Mouse (Mus musculus) E14TG2a.4 (cell line): ENCODE data around the gene 4930564D02Rik.

Experiments used
- H3K27me3 ChIP-seq: 2 replicates; pipeline ENCODE4 v1.6.1; 2014; ENCODE audit warnings: low read length, control low read depth; ENCODE audit not compliant: insufficient read depth
- H3K36me3 ChIP-seq: 2 replicates; pipeline ENCODE4 v1.6.1; 2014; ENCODE audit warnings: low read length, control low read depth; ENCODE audit not compliant: insufficient read depth
- H3K4me1 ChIP-seq: replicated peaks from 2 replicates; pipeline ENCODE4 v1.6.1; 2014; ENCODE audit warnings: low read depth, low read length, control low read depth
- H3K4me3 ChIP-seq: replicated peaks from 2 replicates; pipeline ENCODE4 v1.5.1; 2014; ENCODE audit warnings: mild to moderate bottlenecking, low read length
- H3K9me3 ChIP-seq: 2 replicates; pipeline ENCODE4 v1.6.1; 2014; ENCODE audit warnings: low read length, control low read depth
- CTCF ChIP-seq: conservative IDR thresholded peaks from 2 replicates; pipeline ENCODE4 v1.5.1; 2014; ENCODE audit warnings: low read length
- NANOG ChIP-seq: IDR thresholded peaks from 2 replicates; pipeline ENCODE4 v1.6.1; 2014; ENCODE audit warnings: borderline replicate concordance, low read length, mixed read lengths
- POU5F1 ChIP-seq: IDR thresholded peaks from 2 replicates; pipeline ENCODE4 v1.6.1; 2014; ENCODE audit warnings: low read length, borderline replicate concordance

Gene 4930564D02Rik

DNA sequence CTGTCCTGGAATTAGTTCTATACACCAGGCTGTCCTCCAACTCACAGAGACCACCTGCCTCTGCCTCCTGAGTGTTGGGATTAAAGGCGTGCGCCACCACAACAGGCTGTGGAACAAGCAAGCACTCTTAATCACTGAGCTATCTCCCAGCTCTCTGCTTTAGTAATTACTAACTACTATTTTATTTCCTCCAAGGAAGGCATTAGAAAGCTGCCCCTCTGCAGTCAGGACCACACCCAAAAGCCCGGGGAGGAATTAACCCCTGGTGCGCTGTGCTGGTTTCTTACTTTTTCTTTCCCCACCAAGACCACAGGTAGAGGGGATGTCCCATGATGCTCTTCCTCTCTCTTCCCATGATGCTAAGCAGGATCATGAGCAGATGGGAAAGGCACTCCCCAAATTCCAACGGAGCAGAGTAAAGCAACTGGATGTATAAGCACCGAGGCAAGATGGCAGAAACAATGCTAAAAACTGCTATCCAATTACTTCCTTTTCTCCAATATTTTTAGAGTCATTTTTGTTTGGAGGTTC is 29.3 kb upstream of the 4930564D02Rik start:
- Histone ChIP-seq H3K9me3 (no peaks in the 10 kb centered on the region), H3K4me1 (peaks cover 55% of the 10 kb centered on the region), H3K4me3 (peak overlapping the region; percentile 10; the same call in 1 of the 2 replicates), H3K27me3 (no peaks in the 10 kb centered on the region), H3K36me3 (peaks cover 56% of the 10 kb centered on the region)
- TF ChIP-seq POU5F1 (no peak), CTCF (no peak), NANOG (no peak)

DNA sequence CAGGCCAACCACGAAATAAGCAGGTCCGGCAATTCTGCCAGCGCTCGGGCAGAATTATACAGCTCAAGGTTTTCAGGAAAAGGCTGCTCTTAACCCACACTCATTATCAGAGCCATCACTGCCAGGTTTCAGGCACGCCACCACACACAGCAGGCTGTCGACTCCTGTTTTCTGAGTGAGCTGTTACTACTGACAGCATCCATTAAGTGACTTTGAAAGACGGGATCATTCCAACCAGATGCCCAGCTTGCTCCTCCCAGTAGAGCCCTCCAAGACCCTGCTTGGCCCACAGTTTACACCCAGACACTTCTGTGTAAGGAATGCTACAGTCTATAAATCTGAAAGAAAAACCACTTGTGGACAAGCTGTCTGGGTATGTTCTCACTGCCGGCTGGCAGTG is 26.6 kb upstream of the 4930564D02Rik start:
- peaks cover 76% of the 10 kb centered on the region for H3K4me1 ChIP-seq
- TF ChIP-seq POU5F1 (no peak), CTCF (no peak), NANOG (no peak)
- H3K4me3 ChIP-seq: no peak overlapping the region
- peaks cover 30% of the 10 kb centered on the region for H3K36me3 ChIP-seq
- no peaks in the 10 kb centered on the region for H3K9me3 ChIP-seq
- H3K27me3 ChIP-seq: no peaks in the 10 kb centered on the region

DNA sequence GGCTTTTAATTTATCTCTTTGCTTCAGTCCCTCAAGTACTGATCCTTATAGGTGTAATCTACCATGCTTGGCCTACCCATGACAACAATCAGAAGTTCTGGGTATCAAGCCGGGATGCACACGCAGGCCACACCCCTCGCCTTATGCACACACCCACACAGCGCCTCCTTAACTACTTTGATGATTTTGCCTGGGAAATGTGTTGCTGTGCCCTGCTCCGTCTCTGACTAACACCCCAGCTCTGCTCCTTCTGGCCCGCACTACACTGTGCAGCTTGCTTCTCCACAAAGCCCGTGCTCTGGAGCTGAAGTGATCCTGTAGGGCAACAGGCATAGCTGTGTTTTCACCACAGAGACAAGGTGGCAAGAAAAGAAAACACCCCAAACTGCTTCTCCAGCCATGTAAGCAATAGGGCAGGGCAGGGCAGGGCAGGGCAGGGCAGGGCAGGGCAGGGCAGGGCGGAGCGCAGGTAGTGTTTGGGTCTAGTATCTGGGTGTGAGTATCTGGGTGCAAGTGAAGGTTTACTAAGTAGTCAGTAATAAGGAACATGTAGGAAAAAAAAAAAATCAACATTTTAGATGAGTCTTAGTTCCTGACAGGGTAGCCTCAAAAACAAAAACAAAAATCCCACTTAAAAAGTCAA is 25.5 kb upstream of the 4930564D02Rik start:
- H3K4me3 ChIP-seq: 0 out of 2 replicates have a peak overlapping the region, but pooled peaks have one; percentile 11
- no peaks in the 10 kb centered on the region for H3K9me3 ChIP-seq
- no peak for TF ChIP-seq NANOG
- TF ChIP-seq POU5F1: no peak
- TF ChIP-seq CTCF: no peak
- peaks cover 82% of the 10 kb centered on the region for H3K4me1 ChIP-seq
- no peaks in the 10 kb centered on the region for H3K27me3 ChIP-seq
- peaks cover 18% of the 10 kb centered on the region for H3K36me3 ChIP-seq

DNA sequence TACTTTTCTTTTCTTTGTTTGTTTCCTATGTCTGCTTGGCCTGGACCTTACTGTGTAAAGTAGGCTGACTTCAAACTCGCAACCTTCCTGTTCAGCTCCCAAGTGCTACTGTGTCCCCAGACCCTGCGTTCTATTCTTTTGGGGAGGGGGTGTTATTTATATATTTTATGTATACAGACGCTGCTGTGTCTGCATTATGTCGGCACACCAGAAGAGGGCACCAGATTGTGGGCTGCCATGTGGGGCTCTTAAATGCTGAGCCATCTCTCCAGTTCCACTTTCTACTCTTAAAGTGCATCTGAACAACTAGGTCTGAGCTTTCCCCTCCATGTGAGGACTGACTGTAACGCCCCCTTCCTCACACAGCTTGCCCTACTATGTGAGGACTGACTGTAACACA is 22.9 kb upstream of the 4930564D02Rik start:
- Histone ChIP-seq H3K36me3 (peaks cover 8% of the 10 kb centered on the region; the same call in 1 of the 2 replicates), H3K4me3 (no peak overlapping the region), H3K4me1 (peaks cover 63% of the 10 kb centered on the region), H3K9me3 (no peaks in the 10 kb centered on the region), H3K27me3 (no peaks in the 10 kb centered on the region)
- TF ChIP-seq NANOG (no peak), CTCF (0 out of 2 replicates have a peak, but pooled peaks have one; percentile 15)

DNA sequence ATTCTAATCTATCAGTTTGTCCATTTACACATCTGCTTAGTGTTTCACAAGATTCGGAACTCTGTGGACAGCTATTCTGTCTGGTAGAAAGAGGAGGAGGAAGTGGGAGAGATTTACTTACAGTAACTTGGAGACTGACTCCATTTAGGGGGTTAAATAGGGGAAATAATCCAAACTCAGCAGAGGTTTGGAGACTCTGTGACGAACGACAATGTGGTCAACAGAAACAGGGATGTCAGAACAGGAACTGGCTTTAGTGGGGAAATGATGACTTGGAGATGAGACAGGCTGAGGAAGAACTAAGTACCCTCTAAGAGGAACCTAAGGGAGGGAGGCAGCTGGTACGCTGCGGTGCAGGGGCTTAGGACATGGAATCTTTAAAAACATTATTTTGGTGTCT is 19.8 kb upstream of the 4930564D02Rik start:
- Histone ChIP-seq H3K36me3 (peaks cover 5% of the 10 kb centered on the region; the same call in 1 of the 2 replicates), H3K9me3 (no peaks in the 10 kb centered on the region), H3K27me3 (no peaks in the 10 kb centered on the region), H3K4me1 (peaks cover 57% of the 10 kb centered on the region), H3K4me3 (no peak overlapping the region)
- TF ChIP-seq NANOG (no peak), POU5F1 (no peak), CTCF (no peak)

DNA sequence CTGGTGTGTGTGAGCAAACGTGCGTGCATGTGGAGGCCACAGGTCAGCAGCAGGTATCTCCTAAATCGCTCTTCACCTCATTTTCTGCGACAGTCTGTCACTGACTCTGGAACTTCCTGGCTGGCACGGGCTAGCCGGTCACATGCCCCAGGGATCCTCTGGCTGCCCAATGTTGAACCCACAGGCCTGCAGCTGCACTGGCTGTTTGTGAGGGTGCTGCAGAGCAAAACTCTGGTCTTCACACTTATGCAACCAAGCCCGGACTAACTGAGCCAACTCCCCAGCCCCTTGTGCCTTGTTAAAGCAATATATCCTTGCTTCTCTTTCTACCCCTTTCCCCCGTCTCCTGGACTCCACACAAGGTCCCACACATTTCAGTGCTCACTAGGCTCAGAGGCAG is 19.0 kb upstream of the 4930564D02Rik start:
- Histone ChIP-seq H3K4me1 (peaks cover 54% of the 10 kb centered on the region), H3K9me3 (no peaks in the 10 kb centered on the region), H3K27me3 (no peaks in the 10 kb centered on the region), H3K36me3 (peaks cover 5% of the 10 kb centered on the region; the same call in 1 of the 2 replicates), H3K4me3 (no peak overlapping the region)
- TF ChIP-seq NANOG (no peak), POU5F1 (no peak), CTCF (no peak)

DNA sequence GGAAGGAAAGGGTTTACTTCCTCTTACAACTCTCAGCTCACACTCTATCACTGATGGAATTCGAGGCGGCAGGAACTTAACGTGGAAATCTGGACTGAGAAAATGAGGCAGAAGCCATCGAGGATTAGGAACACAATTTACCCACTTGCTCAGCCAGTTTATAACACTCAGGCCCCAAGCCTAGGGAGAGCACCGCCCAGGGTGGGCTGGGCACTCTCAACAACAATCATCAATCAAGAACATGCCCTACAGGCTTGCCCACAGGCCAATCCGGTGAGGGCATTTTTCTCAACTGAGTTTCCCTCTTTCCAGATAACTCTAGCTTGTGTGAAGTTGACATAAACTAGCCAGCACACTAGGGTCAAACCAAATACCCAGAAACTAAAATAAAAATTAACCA is 16.8 kb upstream of the 4930564D02Rik start:
- Histone ChIP-seq H3K4me1 (peaks cover 51% of the 10 kb centered on the region), H3K4me3 (no peak overlapping the region), H3K36me3 (peaks cover 5% of the 10 kb centered on the region; the same call in 1 of the 2 replicates), H3K27me3 (no peaks in the 10 kb centered on the region), H3K9me3 (no peaks in the 10 kb centered on the region)
- TF ChIP-seq NANOG: no peak
- no peak for TF ChIP-seq CTCF
- no peak for TF ChIP-seq POU5F1

DNA sequence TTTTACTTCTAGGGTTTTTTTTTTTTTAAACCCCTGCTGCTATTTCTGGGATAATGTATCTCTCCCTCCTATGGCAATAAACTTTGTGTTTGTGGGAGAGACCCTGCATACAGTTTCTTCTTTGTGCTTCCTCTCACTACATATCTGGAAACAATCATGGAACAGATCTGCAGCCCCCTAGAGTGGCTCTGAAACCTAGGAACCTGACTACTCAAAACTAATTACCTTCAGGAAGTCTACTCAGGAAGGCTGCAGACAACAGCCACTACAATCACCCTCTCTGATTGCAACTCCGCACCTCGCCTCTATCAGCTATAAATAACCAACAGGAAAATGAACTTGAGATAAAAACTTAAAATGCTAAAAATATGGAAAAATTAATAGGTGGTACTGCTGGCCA is 15.5 kb upstream of the 4930564D02Rik start:
- H3K27me3 ChIP-seq: no peaks in the 10 kb centered on the region
- TF ChIP-seq CTCF: no peak
- no peak for TF ChIP-seq POU5F1
- TF ChIP-seq NANOG: no peak
- peaks cover 5% of the 10 kb centered on the region; the same call in 1 of the 2 replicates for H3K36me3 ChIP-seq
- peaks cover 53% of the 10 kb centered on the region for H3K4me1 ChIP-seq
- H3K4me3 ChIP-seq: no peak overlapping the region; the same call in 1 of the 2 replicates
- H3K9me3 ChIP-seq: no peaks in the 10 kb centered on the region
